Mouse (Mus musculus): ENCODE measurements around the gene Arhgef19. TPM values are rescaled to one million over a fixed set of nuclear protein-coding genes. Genes with fewer than 3 reads are reported as not detected.

Gene Arhgef19
- polyA plus RNA-seq, 1 experiment from 2014 or later, result 21.1 TPM

DNA sequence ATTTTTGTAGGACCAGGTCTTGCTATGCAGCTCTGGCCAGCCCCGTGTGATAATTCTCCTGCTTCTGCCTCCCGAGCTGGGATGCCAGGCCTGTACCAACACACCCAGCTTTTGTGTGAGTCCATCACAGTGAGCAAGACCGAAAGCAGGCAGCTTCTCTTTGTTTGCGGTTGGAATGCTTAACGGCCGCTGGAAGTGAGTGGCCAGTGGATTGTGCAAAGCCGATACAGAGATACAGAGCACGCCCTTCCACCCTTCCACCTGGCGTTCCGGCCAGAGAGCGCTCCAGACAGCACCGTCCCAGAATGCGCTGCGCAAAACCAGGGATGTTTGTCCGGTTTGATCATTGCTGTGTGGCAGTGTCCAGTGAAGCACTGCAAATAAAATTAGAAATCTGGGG, 40.0 kb downstream of the Arhgef19 start:
- H3K9ac ChIP-seq, result no peak overlapping the region
- DNase-seq, result no peak
- 51% methylated on average over 15 of the region's 15 CpGs for WGBS
- no peak for TF ChIP-seq CTCF (IDR thresholded peaks at IDR 0.05; ENCODE audit: low read depth)
- peak overlapping the region; percentile 88 for H3K27ac ChIP-seq (ENCODE audit: low read depth)
- ATAC-seq (ENCODE audit: insufficient read depth), result no peak
- peaks cover 16% of the 10 kb centered on the region for H3K4me1 ChIP-seq (ENCODE audit: insufficient read depth)
- no peak overlapping the region for H3K4me3 ChIP-seq (ENCODE audit: low read depth, low read length)
- no peaks in the 10 kb centered on the region for H3K36me3 ChIP-seq (ENCODE audit: insufficient read depth)
- H3K4me2 ChIP-seq, result peak overlapping the region; percentile 44
- H3K9me3 ChIP-seq (ENCODE audit: low read depth, low read length), result no peaks in the 10 kb centered on the region
- no peaks in the 10 kb centered on the region for H3K27me3 ChIP-seq (ENCODE audit: insufficient read depth, low read length)

DNA sequence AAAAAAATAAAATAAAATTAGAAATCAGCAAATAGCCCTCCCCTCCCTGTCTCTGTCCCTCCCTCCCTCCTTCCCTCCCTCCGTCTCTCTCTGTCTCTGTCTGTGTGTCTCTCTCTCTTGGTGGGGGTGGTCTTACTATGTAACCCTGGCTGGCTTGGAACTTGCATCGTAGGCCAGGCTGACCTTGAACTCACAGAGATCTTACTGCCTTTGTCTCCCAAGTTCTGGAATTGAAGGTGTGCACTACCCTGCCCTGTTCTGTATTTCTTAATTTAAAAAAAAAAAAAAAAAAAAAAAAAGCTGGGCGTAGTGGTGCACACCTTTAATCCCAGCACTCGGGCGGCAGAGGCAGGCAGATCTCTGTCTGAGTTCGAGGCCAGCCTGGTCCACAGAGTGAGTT, 40.5 kb downstream of the Arhgef19 start:
- H3K9ac ChIP-seq, result no peak overlapping the region
- no peak overlapping the region for H3K27ac ChIP-seq (ENCODE audit: low read depth)
- H3K9me3 ChIP-seq (ENCODE audit: low read depth, low read length), result no peaks in the 10 kb centered on the region
- H3K27me3 ChIP-seq (ENCODE audit: insufficient read depth, low read length), result no peaks in the 10 kb centered on the region
- 87% methylated on average over 6 of the region's 6 CpGs for WGBS
- peaks cover 16% of the 10 kb centered on the region for H3K4me1 ChIP-seq (ENCODE audit: insufficient read depth)
- DNase-seq (no peak), ATAC-seq (ENCODE audit: insufficient read depth) (no peak)
- H3K4me3 ChIP-seq (ENCODE audit: low read depth, low read length), result no peak overlapping the region
- H3K36me3 ChIP-seq (ENCODE audit: insufficient read depth), result no peaks in the 10 kb centered on the region
- H3K4me2 ChIP-seq, result no peak overlapping the region
- TF ChIP-seq CTCF (IDR thresholded peaks at IDR 0.05; ENCODE audit: low read depth), result no peak

- DNase-seq (no peak), ATAC-seq (ENCODE audit: insufficient read depth) (no peak)
- Histone ChIP-seq H3K36me3 (ENCODE audit: insufficient read depth) (no peaks in the 10 kb centered on the region), H3K27me3 (ENCODE audit: insufficient read depth, low read length) (no peaks in the 10 kb centered on the region), H3K9me3 (ENCODE audit: low read depth, low read length) (no peaks in the 10 kb centered on the region), H3K27ac (ENCODE audit: low read depth) (no peak overlapping the region), H3K9ac (no peak overlapping the region), H3K4me1 (ENCODE audit: insufficient read depth) (peaks cover 16% of the 10 kb centered on the region), H3K4me3 (ENCODE audit: low read depth, low read length) (no peak overlapping the region), H3K4me2 (no peak overlapping the region)
- TF ChIP-seq CTCF (IDR thresholded peaks at IDR 0.05; ENCODE audit: low read depth), result no peak
- WGBS, result 87% methylated on average over 1 of the region's 1 CpGs
Observed at GRCm38 (mm10) chr4:141280471-141280870, 41.2 kb downstream of the Arhgef19 start.

GRCm38 (mm10) chr4:141281153-141281552, 41.9 kb downstream of the Arhgef19 start:
- DNase-seq (peak; percentile 58), ATAC-seq (ENCODE audit: insufficient read depth) (no peak)
- H3K4me1 ChIP-seq (ENCODE audit: insufficient read depth), result peaks cover 16% of the 10 kb centered on the region
- H3K4me3 ChIP-seq (ENCODE audit: low read depth, low read length), result no peak overlapping the region
- WGBS, result 12% methylated on average over 6 of the region's 6 CpGs
- H3K4me2 ChIP-seq, result no peak overlapping the region
- H3K9me3 ChIP-seq (ENCODE audit: low read depth, low read length), result no peaks in the 10 kb centered on the region
- H3K9ac ChIP-seq, result no peak overlapping the region
- H3K27me3 ChIP-seq (ENCODE audit: insufficient read depth, low read length), result no peaks in the 10 kb centered on the region
- TF ChIP-seq CTCF (IDR thresholded peaks at IDR 0.05; ENCODE audit: low read depth), result no peak
- no peaks in the 10 kb centered on the region for H3K36me3 ChIP-seq (ENCODE audit: insufficient read depth)
- peak overlapping the region; percentile 54; the same call in 1 of the 2 replicates for H3K27ac ChIP-seq (ENCODE audit: low read depth)

DNA sequence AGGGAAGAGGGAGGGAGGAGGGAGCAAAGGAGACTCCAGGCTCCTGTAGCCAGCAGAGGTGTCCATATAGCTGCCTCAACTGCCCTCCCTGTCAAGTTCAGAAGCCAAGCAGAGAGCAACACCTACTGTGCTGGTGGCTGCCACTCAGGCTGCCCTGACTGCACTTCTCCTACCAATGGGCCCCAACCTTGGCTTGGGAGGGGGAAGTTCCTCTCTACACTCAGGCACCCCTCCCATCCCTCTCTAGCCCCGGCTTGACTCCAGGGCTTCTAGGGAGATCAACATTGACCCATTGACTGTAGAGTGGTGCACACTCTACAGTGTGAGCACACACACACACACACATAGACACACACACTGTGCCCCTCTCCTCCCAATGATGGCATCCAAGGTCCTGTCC, 42.3 kb downstream of the Arhgef19 start:
- H3K4me3 ChIP-seq (ENCODE audit: low read depth, low read length), result no peak overlapping the region
- peaks cover 16% of the 10 kb centered on the region for H3K4me1 ChIP-seq (ENCODE audit: insufficient read depth)
- TF ChIP-seq CTCF (IDR thresholded peaks at IDR 0.05; ENCODE audit: low read depth), result no peak
- DNase-seq (no peak), ATAC-seq (ENCODE audit: insufficient read depth) (no peak)
- H3K36me3 ChIP-seq (ENCODE audit: insufficient read depth), result no peaks in the 10 kb centered on the region
- 13% methylated on average over 1 of the region's 1 CpGs for WGBS
- peak overlapping the region; percentile 63 for H3K27ac ChIP-seq (ENCODE audit: low read depth)
- no peak overlapping the region for H3K4me2 ChIP-seq
- 0 out of 2 replicates have a peak, but pooled peaks cover 3% of the 10 kb centered on the region for H3K27me3 ChIP-seq (ENCODE audit: insufficient read depth, low read length)
- H3K9me3 ChIP-seq (ENCODE audit: low read depth, low read length), result no peaks in the 10 kb centered on the region
- no peak overlapping the region for H3K9ac ChIP-seq

DNA sequence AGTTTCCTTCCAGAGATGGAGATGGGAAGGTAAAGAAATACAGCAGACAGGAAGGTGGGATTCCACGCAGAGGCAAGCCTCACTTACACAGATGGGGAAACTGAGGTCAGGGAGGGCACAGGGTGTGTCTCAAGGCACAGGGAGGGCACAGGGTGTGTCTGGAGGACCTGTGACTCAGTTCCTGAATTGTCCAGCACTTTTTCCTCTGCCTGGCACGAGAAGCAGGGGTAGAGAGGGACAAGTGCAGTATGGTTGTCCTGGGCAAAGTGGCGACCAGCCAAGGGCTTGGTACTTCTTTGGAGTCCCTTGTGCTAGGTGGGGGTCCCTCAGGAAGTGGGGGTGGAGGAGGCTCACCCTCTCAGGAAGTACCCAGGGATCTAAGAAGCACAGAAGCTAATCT, 42.8 kb downstream of the Arhgef19 start:
- no peak for TF ChIP-seq CTCF (IDR thresholded peaks at IDR 0.05; ENCODE audit: low read depth)
- no peak for ATAC-seq (ENCODE audit: insufficient read depth)
- Histone ChIP-seq H3K27me3 (ENCODE audit: insufficient read depth, low read length) (peaks cover 6% of the 10 kb centered on the region; the same call in 1 of the 2 replicates), H3K9me3 (ENCODE audit: low read depth, low read length) (no peaks in the 10 kb centered on the region), H3K4me3 (ENCODE audit: low read depth, low read length) (no peak overlapping the region), H3K27ac (ENCODE audit: low read depth) (peak overlapping the region; percentile 63), H3K36me3 (ENCODE audit: insufficient read depth) (no peaks in the 10 kb centered on the region), H3K4me1 (ENCODE audit: insufficient read depth) (peaks cover 20% of the 10 kb centered on the region), H3K9ac (no peak overlapping the region), H3K4me2 (no peak overlapping the region)
- DNase-seq, result no peak
- WGBS, result 53% methylated on average over 3 of the region's 3 CpGs

- TF ChIP-seq CTCF (IDR thresholded peaks at IDR 0.05; ENCODE audit: low read depth), result no peak
- Histone ChIP-seq H3K9ac (no peak overlapping the region), H3K4me1 (ENCODE audit: insufficient read depth) (peaks cover 19% of the 10 kb centered on the region), H3K9me3 (ENCODE audit: low read depth, low read length) (no peaks in the 10 kb centered on the region), H3K36me3 (ENCODE audit: insufficient read depth) (no peaks in the 10 kb centered on the region), H3K27ac (ENCODE audit: low read depth) (peak overlapping the region; percentile 63; the same call in 1 of the 2 replicates), H3K4me2 (no peak overlapping the region), H3K27me3 (ENCODE audit: insufficient read depth, low read length) (peaks cover 11% of the 10 kb centered on the region; the same call in 1 of the 2 replicates), H3K4me3 (ENCODE audit: low read depth, low read length) (no peak overlapping the region)
- ATAC-seq (ENCODE audit: insufficient read depth) (no peak), DNase-seq (no peak)
- 51% methylated on average over 5 of the region's 5 CpGs for WGBS
Observed at GRCm38 (mm10) chr4:141282623-141283022, 43.3 kb downstream of the Arhgef19 start.
